Mouse (Mus musculus) frontal cortex, adult (tissue): ENCODE data around the gene Olfr796.

Experiments
- ATAC-seq: cut with Nextera tagmentation; 2 replicates; pipeline ENCODE4 v1.9.2; 2017; ENCODE audit warnings: mild to moderate bottlenecking, moderate library complexity, mixed read lengths; ENCODE audit not compliant: low TSS enrichment

The Olfr796 gene

GRCm38 (mm10) chr10:129612470-129612869 is at the start of gene Olfr796:
Gene Olfr796 (minus strand): TSS chr10:129612570.
- no peak for ATAC-seq

- ATAC-seq, result no peak
Observed at GRCm38 (mm10) chr10:129657394-129657793, 45.0 kb upstream of the Olfr796 start, which contains the start of gene Olfr800. Gene Olfr800 (plus strand): TSS chr10:129657694.

- ATAC-seq, result no peak
Observed at GRCm38 (mm10) chr10:129651763-129652162, 39.4 kb upstream of the Olfr796 start.

- no peak for ATAC-seq
Observed at GRCm38 (mm10) chr10:129637184-129637583, 24.8 kb upstream of the Olfr796 start, which contains the start of gene Olfr799. Gene Olfr799 (plus strand): TSS chr10:129637484.

GRCm38 (mm10) chr10:129627834-129628233 is 15.5 kb upstream of the Olfr796 start, which contains the start of gene Olfr798:
Gene Olfr798 (minus strand): TSS chr10:129627934.
- no peak for ATAC-seq

- no peak for ATAC-seq
Observed at GRCm38 (mm10) chr10:129623251-129623650, 10.9 kb upstream of the Olfr796 start.

GRCm38 (mm10) chr10:129621724-129622123 is 9.4 kb upstream of the Olfr796 start:
- no peak for ATAC-seq

GRCm38 (mm10) chr10:129577066-129577465 is 35.3 kb downstream of the Olfr796 start:
- ATAC-seq, result no peak

GRCm38 (mm10) chr10:129567355-129567754 is 45.0 kb downstream of the Olfr796 start, which contains the start of gene Olfr794:
Gene Olfr794 (plus strand): TSS chr10:129567655.
- ATAC-seq, result no peak
